Mouse (Mus musculus) CH12.LX (cell line): ENCODE measurements around the gene Zkscan3. TPM values are rescaled to one million over a fixed set of nuclear protein-coding genes. Genes with fewer than 3 reads are reported as not detected.

ENCODE experiments used
- DNase-seq: peaks from one replicate; pipeline ENCODE4 v3.0.0-alpha.2; 2013; ENCODE audit errors: extremely low read depth
- H3K27ac ChIP-seq: 2 replicates; pipeline ENCODE4 v1.5.1; 2012; ENCODE audit warnings: low read depth, mild to moderate bottlenecking, control low read depth, moderate library complexity; ENCODE audit not compliant: insufficient read depth
- H3K27me3 ChIP-seq: replicated peaks from 2 replicates; pipeline ENCODE3; 2012; ENCODE audit warnings: inconsistent platforms
- H3K36me3 ChIP-seq, 2 experiments: replicated peaks in 1 of 2; 2 replicates each; pipeline versions ENCODE3 to v1.6.1; 2012; ENCODE audit warnings: inconsistent platforms in 1 of 2, low read length in 1 of 2, mild to moderate bottlenecking in 1 of 2, mixed read lengths in 1 of 2, moderate library complexity in 1 of 2; ENCODE audit not compliant: control insufficient read depth in 1 of 2, insufficient read depth in 1 of 2
- H3K4me1 ChIP-seq, 2 experiments: 2 replicates each; pipeline ENCODE4 v1.6.1; 2012; ENCODE audit warnings: inconsistent platforms in 1 of 2, moderate library complexity in 1 of 2; ENCODE audit not compliant: insufficient read depth in 2 of 2, control insufficient read depth in 1 of 2
- H3K4me2 ChIP-seq: 2 replicates; pipeline ENCODE4 v1.6.1; 2012; ENCODE audit warnings: low read depth, mild to moderate bottlenecking, control low read depth; ENCODE audit not compliant: poor library complexity, insufficient read depth, severe bottlenecking
- H3K4me3 ChIP-seq, 3 experiments: fragments of 150-350 bp in 1 of 3; sonication (generic) in 1 of 3; replicated peaks in 1 of 3; 2 replicates each; pipeline versions ENCODE3 to v1.5.1; 2011 to 2012; ENCODE audit warnings: low read depth in 2 of 3, low read length in 2 of 3, mild to moderate bottlenecking in 2 of 3, moderate library complexity in 2 of 3, control low read depth in 1 of 3, improper control_type of control experiment in 1 of 3, inconsistent platforms in 1 of 3, mixed read lengths in 1 of 3; ENCODE audit not compliant: poor library complexity in 1 of 3
- H3K79me2 ChIP-seq: replicated peaks from 2 replicates; pipeline ENCODE4 v1.6.1; 2012; ENCODE audit warnings: mild to moderate bottlenecking, moderate library complexity; ENCODE audit not compliant: control insufficient read depth, poor library complexity, insufficient read depth, severe bottlenecking; ENCODE audit errors: extremely low read depth
- H3K9ac ChIP-seq: 2 replicates; pipeline ENCODE4 v1.6.1; 2012; ENCODE audit warnings: low read depth, mild to moderate bottlenecking, control low read depth, moderate library complexity; ENCODE audit not compliant: insufficient read depth
- H3K9me3 ChIP-seq: replicated peaks from 2 replicates; pipeline ENCODE3; 2012; ENCODE audit warnings: low read length, inconsistent platforms, mixed read lengths
- CHD1 ChIP-seq: IDR thresholded peaks from 2 replicates; pipeline ENCODE4 v1.6.1; 2012; ENCODE audit warnings: low read depth, low read length, improper control_type of control experiment, inconsistent platforms
- CHD2 ChIP-seq: IDR thresholded peaks from 2 replicates; pipeline ENCODE4 v1.6.1; 2011; ENCODE audit warnings: low read length, improper control_type of control experiment
- ELF1 ChIP-seq: IDR thresholded peaks from 2 replicates; pipeline ENCODE4 v1.6.1; 2014; ENCODE audit warnings: low read depth, mild to moderate bottlenecking, inconsistent platforms, low read length, improper control_type of control experiment
- GABPA ChIP-seq: IDR thresholded peaks from 2 replicates; pipeline ENCODE4 v1.6.1; 2012; ENCODE audit warnings: low read depth, low read length, improper control_type of control experiment, inconsistent platforms; ENCODE audit not compliant: insufficient replicate concordance
- KAT2A ChIP-seq: IDR thresholded peaks from 2 replicates; pipeline ENCODE4 v1.6.1; 2012; ENCODE audit warnings: low read length, improper control_type of control experiment, inconsistent platforms; ENCODE audit not compliant: insufficient replicate concordance
- MAX ChIP-seq: IDR thresholded peaks from 2 replicates; pipeline ENCODE4 v1.6.1; 2011; ENCODE audit warnings: low read length, improper control_type of control experiment
- POLR2AphosphoS2 ChIP-seq: IDR thresholded peaks from 2 replicates; pipeline ENCODE4 v1.6.1; 2011; ENCODE audit warnings: low read depth, low read length, improper control_type of control experiment
- SMC3 ChIP-seq: IDR thresholded peaks from 2 replicates; pipeline ENCODE4 v1.6.1; 2011; ENCODE audit warnings: low read depth, low read length, improper control_type of control experiment
- ZNF384 ChIP-seq: IDR thresholded peaks from 2 replicates; pipeline ENCODE4 v1.6.1; 2012; ENCODE audit warnings: low read depth, low read length, improper control_type of control experiment, inconsistent platforms
- dilution Hi-C: fragments of 300-500 bp; cut with MboI; formaldehyde crosslinking; loops from 2 replicates; pipeline ENCODE4 v1.14.3; 2020; ENCODE audit warnings: low sequenced_read_pairs; ENCODE audit not compliant: extremely low pct_unique_long_range_greater_than_20kb, extremely low pct_ligation_motif_present
- in situ Hi-C: fragments of 300-500 bp; cut with MboI; formaldehyde crosslinking; loops from 3 replicates; pipeline ENCODE4 v1.14.3; 2019; ENCODE audit warnings: low sequenced_read_pairs, low pct_ligation_motif_present, low pct_unique_long_range_greater_than_20kb, mixed read lengths
- polyA plus RNA-seq: library from polyadenylated mRNA; unstranded; fragments of >175 nt; gene quantifications from 2 replicates; pipeline ENCODE4 v1.2.1, GENCODE M21; 2012; ENCODE audit warnings: low read depth; ENCODE audit not compliant: insufficient read length
- total RNA-seq, 2 experiments: library from RNA; depleted of rRNA; stranded (reverse); fragments of 300-350 nt in 1 of 2; fragments of >200 nt in 1 of 2; gene quantifications; 2 replicates each; pipeline ENCODE4 v1.2.3; 2012 to 2014

The Zkscan3 gene
- total and polyA plus RNA-seq, 3 experiments: 19.1 to 32.7 (median 20.9) TPM

- peaks cover 18% of the 10 kb centered on the region for H3K79me2 ChIP-seq
- no peak overlapping the region for H3K4me2 ChIP-seq
- peaks cover 0 to 34% of the 10 kb centered on the region in 2 experiments; a peak in 2 of 4 replicates for H3K4me1 ChIP-seq
- peak overlapping the region in 2 of 3 experiments; percentile 75 to 76 for H3K4me3 ChIP-seq
- H3K36me3 ChIP-seq: peaks cover 17 to 26% of the 10 kb centered on the region in 2 experiments
- no peaks in the 10 kb centered on the region for H3K9me3 ChIP-seq
- dilution Hi-C loops: no loop called here
- no peak for DNase-seq
- TF ChIP-seq POLR2AphosphoS2 (no peak), CHD1 (0 out of 2 replicates have a peak, but pooled peaks have one; percentile 18)
- no peaks in the 10 kb centered on the region for H3K27me3 ChIP-seq
- in situ Hi-C loops: loop anchor here (10.0 to 25.0 kb wide), 2 partner anchors 52 to 609 kb away; partner anchors contain the start of genes Prss16 and Zscan26
- H3K9ac ChIP-seq: peak overlapping the region; percentile 96; the same call in 1 of the 2 replicates
- no peak overlapping the region for H3K27ac ChIP-seq
These were observed 293 bp upstream of the Zkscan3 start for GRCm38 (mm10) chr13:21402848-21403247.

DNA sequence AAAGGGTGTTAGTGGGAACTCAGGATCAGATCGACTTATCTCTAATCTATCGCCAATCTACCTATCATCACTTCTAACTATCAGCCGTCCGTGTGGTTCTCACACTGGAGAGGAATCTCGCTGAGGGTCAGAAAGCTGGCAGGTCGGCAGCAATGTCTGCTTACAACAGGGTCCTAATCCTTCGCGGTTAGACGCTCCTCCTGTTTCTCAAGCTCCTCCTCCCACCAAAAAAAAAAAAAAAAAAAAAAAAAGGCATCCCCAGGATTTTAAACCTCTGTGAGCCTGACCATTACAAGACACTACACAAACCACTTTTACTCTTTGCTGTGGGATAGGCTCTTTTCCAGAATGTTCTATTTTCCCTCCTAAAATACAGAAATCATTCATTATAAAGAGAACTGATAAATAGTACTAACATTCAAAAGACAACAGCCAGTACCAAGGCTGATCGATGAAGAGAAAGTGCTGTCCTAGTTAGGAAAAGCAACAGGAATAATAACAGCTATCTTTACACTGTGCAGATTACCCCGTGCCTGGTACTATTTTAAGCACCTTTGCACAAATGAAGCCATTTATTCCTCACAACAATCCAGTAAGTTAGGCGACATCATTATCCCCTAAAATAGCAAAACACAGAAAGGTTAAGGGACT, 794 bp downstream of the Zkscan3 start:
- Histone ChIP-seq H3K4me3 (peak overlapping the region; percentile 69 to 76 (median 75)), H3K9ac (peak overlapping the region; percentile 96), H3K79me2 (peaks cover 18% of the 10 kb centered on the region), H3K27ac (no peak overlapping the region), H3K4me2 (peak overlapping the region; percentile 86), H3K36me3 (peaks cover 20 to 36% of the 10 kb centered on the region in 2 experiments), H3K4me1 (peaks cover 0 to 42% of the 10 kb centered on the region in 2 experiments; a peak in 2 of 4 replicates), H3K27me3 (no peaks in the 10 kb centered on the region), H3K9me3 (no peaks in the 10 kb centered on the region)
- in situ Hi-C loops: loop anchor here (10.0 to 25.0 kb wide), 2 partner anchors 53 to 611 kb away; partner anchors contain the start of genes Prss16 and Zscan26
- DNase-seq: peak; percentile 34
- TF ChIP-seq SMC3: no peak
- TF ChIP-seq ZNF384: peak; percentile 97
- 0 out of 2 replicates have a peak, but pooled peaks have one; percentile 14 for TF ChIP-seq CHD2
- TF ChIP-seq MAX: 0 out of 2 replicates have a peak, but pooled peaks have one; percentile 23
- TF ChIP-seq GABPA: no peak
- dilution Hi-C loops: no loop called here

DNA sequence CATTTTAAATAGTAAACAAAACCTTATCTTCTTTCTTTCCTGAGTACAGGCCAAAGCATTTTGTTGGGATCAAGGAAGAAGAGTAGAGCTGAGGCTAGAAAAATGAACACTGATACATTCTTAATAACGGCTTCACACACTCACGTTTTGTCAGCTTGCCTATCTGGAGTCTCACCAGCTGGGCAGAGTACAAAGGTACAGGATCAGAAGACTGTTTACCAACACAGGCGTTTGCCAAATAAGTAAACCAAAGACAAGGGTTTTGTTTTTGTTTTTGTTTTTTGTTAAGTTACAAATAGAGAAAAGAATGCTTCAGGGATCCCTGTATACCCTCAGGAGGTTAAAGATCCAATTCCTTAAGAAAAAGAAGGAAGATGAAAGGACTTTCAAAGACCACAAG, 1.4 kb downstream of the Zkscan3 start:
- dilution Hi-C loops: no loop called here
- Histone ChIP-seq H3K4me2 (peak overlapping the region; percentile 86), H3K79me2 (peaks cover 18% of the 10 kb centered on the region), H3K36me3 (peaks cover 26 to 42% of the 10 kb centered on the region in 2 experiments), H3K9ac (peak overlapping the region; percentile 96; the same call in 1 of the 2 replicates), H3K4me1 (peaks cover 0 to 42% of the 10 kb centered on the region in 2 experiments; a peak in 2 of 4 replicates), H3K4me3 (peak overlapping the region; percentile 69 to 76 (median 75)), H3K27me3 (no peaks in the 10 kb centered on the region), H3K27ac (no peak overlapping the region), H3K9me3 (no peaks in the 10 kb centered on the region)
- no peak for TF ChIP-seq ZNF384
- no peak for TF ChIP-seq KAT2A
- no peak for TF ChIP-seq ELF1
- no peak for TF ChIP-seq CHD1
- in situ Hi-C loops: loop anchor here (10.0 to 25.0 kb wide), 2 partner anchors 54 to 611 kb away; partner anchors contain the start of genes Prss16 and Zscan26
- DNase-seq: no peak
